25 mouse cellular contexts compared by ENCODE assay signal in genomic region chr16:11550043-11550725, GRCm38 (mm10).
DNase-seq lines count a peak whose midpoint lies in the region; ATAC-seq lines count a peak whose summit lies in the region.
"Had no signal": no experiment of that assay in that cellular context is flagged by ENCODE, and none has a peak within 500 bp of the region (broad histone marks: within the 10 kb centered on the region; RNA-seq: fewer than 3 reads in every experiment).

No protein-coding gene starts in this region.

- intact Hi-C loops in left cerebral cortex, postnatal 14 days (cut with DNase I), result no loop called here

- DNase-seq in frontal cortex, adult 2 months (ENCODE audit: extremely low spot score in 1 of 2, low spot score in 1 of 2), result peak; percentile 45 to 66
- DNase-seq in frontal cortex, postnatal 25 days (ENCODE audit: low spot score in 2 of 2), result no peak
- DNase-seq in left cerebral cortex, adult 9 months (ENCODE audit: low spot score in 2 of 2), result peak; percentile 16 to 68
- no peak for DNase-seq in left cerebral cortex, adult 11 months (ENCODE audit: low spot score)
- peak; percentile 12 for DNase-seq in gonadal fat pad, adult 2 months (ENCODE audit: low read depth)
- peak; percentile 23 to 37 for DNase-seq in left cerebral cortex, postnatal 14 days (ENCODE audit: low spot score in 2 of 2)
- DNase-seq in lung, postnatal 25 days (ENCODE audit: low spot score), result no peak
- DNase-seq: adrenal gland, postnatal 10 days; cerebellum, adult 18-20 months; heart, adult 18-20 months; heart, postnatal 36 days; midbrain, embryonic 14.5 days; thymus, postnatal 25 days had no signal

- no peak overlapping the region for H3K27ac ChIP-seq in hindbrain, embryonic 16.5 days (ENCODE audit: low read depth, low read length)
- H3K27ac ChIP-seq: embryonic facial prominence, embryonic 10.5 days; forebrain, embryonic 13.5 days; heart, embryonic 13.5 days; hindbrain, embryonic 14.5 days; limb, embryonic 15.5 days; liver, embryonic 15.5 days had no signal

- no peak overlapping the region for H3K4me3 ChIP-seq in hindbrain, embryonic 16.5 days (ENCODE audit: low read length)
- H3K4me3 ChIP-seq: embryonic facial prominence, embryonic 10.5 days; forebrain, embryonic 13.5 days; heart, embryonic 13.5 days; limb, embryonic 15.5 days; liver, embryonic 15.5 days; myocyte had no signal

- H3K27me3 ChIP-seq in hindbrain, embryonic 16.5 days (replicated peaks; ENCODE audit: control insufficient read depth, insufficient read depth, low read length), result no peaks in the 10 kb centered on the region
- H3K27me3 ChIP-seq: forebrain, embryonic 13.5 days; heart, embryonic 13.5 days; limb, embryonic 15.5 days; liver, embryonic 15.5 days had no signal

- no peaks in the 10 kb centered on the region for H3K9me3 ChIP-seq in hindbrain, embryonic 16.5 days (ENCODE audit: control insufficient read depth, low read length)
- H3K9me3 ChIP-seq: embryonic facial prominence, embryonic 10.5 days; forebrain, embryonic 13.5 days; G1E; heart, embryonic 13.5 days; limb, embryonic 15.5 days; liver, embryonic 15.5 days had no signal

- H3K36me3 ChIP-seq in hindbrain, embryonic 16.5 days (ENCODE audit: control insufficient read depth, insufficient read depth, low read length), result no peaks in the 10 kb centered on the region
- H3K36me3 ChIP-seq: embryonic facial prominence, embryonic 10.5 days; G1E; heart, embryonic 13.5 days; limb, embryonic 15.5 days; liver, embryonic 15.5 days had no signal

- no peak overlapping the region for H3K4me2 ChIP-seq in hindbrain, embryonic 16.5 days (ENCODE audit: low read length)
- H3K4me2 ChIP-seq: forebrain, embryonic 13.5 days; heart, embryonic 13.5 days; hindbrain, embryonic 14.5 days; limb, embryonic 15.5 days; liver, embryonic 15.5 days had no signal

- no peak overlapping the region for H3K9ac ChIP-seq in hindbrain, embryonic 16.5 days (ENCODE audit: low read depth, low read length)
- H3K9ac ChIP-seq: forebrain, embryonic 13.5 days; heart, embryonic 13.5 days; hindbrain, embryonic 14.5 days; limb, embryonic 15.5 days; liver, embryonic 15.5 days had no signal

- no peak for ATAC-seq in hindbrain, embryonic 16.5 days
- ATAC-seq: activated CD4-positive, CD25-positive, alpha-beta regulatory T cell, adult 4 months; forebrain, embryonic 13.5 days; intestine, embryonic 16.5 days; lung, postnatal 0 days had no signal

- H3K4me1 ChIP-seq in hindbrain, embryonic 16.5 days (ENCODE audit: control insufficient read depth, insufficient read depth, low read depth, low read length), result no peaks in the 10 kb centered on the region
- H3K4me1 ChIP-seq: embryonic facial prominence, embryonic 10.5 days; forebrain, embryonic 13.5 days; heart, embryonic 13.5 days; limb, embryonic 15.5 days; liver, embryonic 15.5 days had no signal

- WGBS in hindbrain, embryonic 16.5 days, result 93% methylated on average over 8 of the region's 8 CpGs

Comparison
In these comparisons a context has a peak if more than half of its experiments do, and no peak if none do; other contexts are left out.
1. DNase-seq: peak in frontal cortex, adult 2 months (2 of 2), left cerebral cortex, adult 9 months (2 of 2), gonadal fat pad, adult 2 months (single experiment) and left cerebral cortex, postnatal 14 days (2 of 2); none in frontal cortex, postnatal 25 days (0 of 2), left cerebral cortex, adult 11 months (single experiment) and lung, postnatal 25 days (single experiment).